Mouse (Mus musculus) liver, embryonic 15.5 days (tissue): ENCODE measurements around the gene Arhgap10. TPM values are rescaled to one million over a fixed set of nuclear protein-coding genes. Genes with fewer than 3 reads are reported as not detected.

Source experiments
- ATAC-seq: fragments of 200-750 bp; cut with Nextera tagmentation; 2 replicates; pipeline ENCODE4 v1.8.0; 2017; ENCODE audit warnings: moderate number of reproducible peaks, mild to moderate bottlenecking, moderate library complexity; ENCODE audit not compliant: insufficient read depth
- H3K27ac ChIP-seq: fragments of 300-500 bp; sonication (generic); replicated peaks from 2 replicates; pipeline ENCODE4 v1.5.1; 2015; ENCODE audit warnings: mild to moderate bottlenecking, inconsistent platforms
- H3K27me3 ChIP-seq: fragments of 300-500 bp; sonication (generic); 2 replicates; pipeline ENCODE4 v1.6.1; 2015; ENCODE audit warnings: mild to moderate bottlenecking, inconsistent platforms
- H3K36me3 ChIP-seq: fragments of 300-500 bp; sonication (generic); replicated peaks from 2 replicates; pipeline ENCODE4 v1.6.1; 2015; ENCODE audit warnings: moderate library complexity, mild to moderate bottlenecking, inconsistent platforms
- H3K4me1 ChIP-seq: fragments of 300-500 bp; sonication (generic); replicated peaks from 2 replicates; pipeline ENCODE4 v1.6.1; 2015; ENCODE audit warnings: inconsistent platforms
- H3K4me2 ChIP-seq: fragments of 300-500 bp; sonication (generic); 2 replicates; pipeline ENCODE4 v1.6.1; 2015; ENCODE audit warnings: moderate library complexity, mild to moderate bottlenecking, inconsistent platforms
- H3K4me3 ChIP-seq: fragments of 300-500 bp; sonication (generic); replicated peaks from 2 replicates; pipeline ENCODE4 v1.5.1; 2015; ENCODE audit warnings: mild to moderate bottlenecking, inconsistent platforms
- H3K9ac ChIP-seq: fragments of 300-500 bp; sonication (generic); 2 replicates; pipeline ENCODE4 v1.6.1; 2015; ENCODE audit warnings: moderate library complexity, mild to moderate bottlenecking, inconsistent platforms
- H3K9me3 ChIP-seq: fragments of 300-500 bp; sonication (generic); replicated peaks from 2 replicates; pipeline ENCODE4 v1.6.1; 2016; ENCODE audit warnings: inconsistent platforms
- WGBS: fragments of 180-500 bp; shearing (Covaris S2); methylation state at CpG from one replicate; pipeline ENCODE4 v1.1.7; 2015; ENCODE audit warnings: mixed read lengths; ENCODE audit not compliant: insufficient replicate concordance; 5-methylcytosine and 5-hydroxymethylcytosine counted together
- polyA plus RNA-seq: library from polyadenylated mRNA; unstranded; fragments of >200 nt; fragmentation: Nextera tagmentation; extraction: Ambion mirVana; gene quantifications from 2 replicates; pipeline ENCODE4 v1.2.1, GENCODE M21; 2015

Gene Arhgap10
- polyA plus RNA-seq, 1 experiment from 2014 or later = 5.8 TPM

DNA sequence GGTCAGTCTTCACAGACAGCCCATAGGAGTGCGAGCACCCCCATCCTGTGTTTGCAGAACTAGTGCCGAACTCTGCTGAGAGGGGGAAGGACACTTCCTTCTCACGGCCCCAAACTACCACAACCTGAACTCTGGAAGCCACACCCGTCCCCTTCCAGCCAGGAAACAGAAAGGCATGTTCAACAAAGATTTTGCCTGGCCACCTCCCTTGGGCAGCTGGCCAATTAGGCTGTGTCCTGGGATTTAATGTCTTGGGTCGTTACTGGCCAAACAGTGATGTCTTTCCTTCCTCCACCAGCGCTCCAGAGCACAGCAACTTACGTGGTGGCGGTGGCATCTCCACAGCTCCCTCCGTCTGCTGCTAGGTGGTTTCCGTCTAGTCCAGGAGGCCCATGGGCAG, 240.9 kb downstream of the Arhgap10 start:
- H3K4me1 ChIP-seq = no peaks in the 10 kb centered on the region
- no peak overlapping the region for H3K4me2 ChIP-seq
- no peak overlapping the region for H3K4me3 ChIP-seq
- H3K9ac ChIP-seq = no peak overlapping the region
- 43% methylated on average over 10 of the region's 10 CpGs for WGBS
- no peaks in the 10 kb centered on the region for H3K27me3 ChIP-seq
- H3K27ac ChIP-seq = no peak overlapping the region
- no peak for ATAC-seq
- H3K36me3 ChIP-seq = no peaks in the 10 kb centered on the region
- H3K9me3 ChIP-seq = no peaks in the 10 kb centered on the region

DNA sequence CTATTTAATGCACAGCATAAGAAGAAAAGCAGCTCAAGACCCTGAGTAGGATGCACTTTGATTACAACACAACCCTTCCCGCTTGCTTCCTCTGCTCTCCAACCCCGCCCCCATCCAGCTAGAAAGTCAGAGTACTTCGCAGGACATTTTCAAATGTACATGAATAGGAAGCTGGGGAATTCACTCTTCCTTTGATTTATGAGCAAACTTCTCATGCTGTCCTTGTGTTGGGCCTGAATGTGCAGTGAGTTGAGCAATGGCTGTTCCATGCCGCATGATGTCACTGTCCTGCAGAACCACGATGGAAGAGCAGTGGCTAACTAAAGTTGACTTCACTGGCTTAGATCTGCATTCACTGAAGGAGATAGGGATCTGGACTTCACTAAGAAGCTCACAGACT, 242.2 kb downstream of the Arhgap10 start:
- Histone ChIP-seq H3K27me3 (no peaks in the 10 kb centered on the region), H3K4me3 (no peak overlapping the region), H3K9me3 (no peaks in the 10 kb centered on the region), H3K9ac (no peak overlapping the region), H3K4me1 (no peaks in the 10 kb centered on the region), H3K36me3 (0 out of 2 replicates have a peak, but pooled peaks cover 8% of the 10 kb centered on the region), H3K4me2 (no peak overlapping the region), H3K27ac (no peak overlapping the region)
- no peak for ATAC-seq
- 66% methylated on average over 5 of the region's 5 CpGs for WGBS

DNA sequence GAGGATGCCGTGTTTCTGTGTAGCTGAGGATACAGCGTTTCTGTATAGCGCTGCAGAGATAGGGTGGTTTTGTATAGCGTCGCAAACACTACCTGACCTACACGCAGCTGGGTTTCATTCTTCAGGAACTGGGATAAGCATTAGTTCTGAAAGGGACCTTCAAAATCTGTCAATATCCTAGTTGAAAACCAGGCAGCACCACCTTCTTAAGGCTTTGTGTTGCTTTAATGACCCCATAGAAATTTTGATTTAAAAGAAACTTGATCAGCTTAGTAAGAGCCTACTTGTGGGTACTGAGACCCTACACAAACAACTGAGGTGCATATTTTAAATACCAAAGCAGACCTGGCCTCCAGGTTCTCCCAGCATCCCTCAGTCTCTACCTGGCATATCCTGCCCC, 245.6 kb downstream of the Arhgap10 start:
- H3K4me2 ChIP-seq = no peak overlapping the region
- no peak overlapping the region for H3K9ac ChIP-seq
- H3K27me3 ChIP-seq = no peaks in the 10 kb centered on the region
- H3K9me3 ChIP-seq = no peaks in the 10 kb centered on the region
- no peak overlapping the region for H3K27ac ChIP-seq
- 84% methylated on average over 6 of the region's 6 CpGs for WGBS
- no peak for ATAC-seq
- no peaks in the 10 kb centered on the region for H3K4me1 ChIP-seq
- H3K4me3 ChIP-seq = no peak overlapping the region
- H3K36me3 ChIP-seq = 0 out of 2 replicates have a peak, but pooled peaks cover 8% of the 10 kb centered on the region

DNA sequence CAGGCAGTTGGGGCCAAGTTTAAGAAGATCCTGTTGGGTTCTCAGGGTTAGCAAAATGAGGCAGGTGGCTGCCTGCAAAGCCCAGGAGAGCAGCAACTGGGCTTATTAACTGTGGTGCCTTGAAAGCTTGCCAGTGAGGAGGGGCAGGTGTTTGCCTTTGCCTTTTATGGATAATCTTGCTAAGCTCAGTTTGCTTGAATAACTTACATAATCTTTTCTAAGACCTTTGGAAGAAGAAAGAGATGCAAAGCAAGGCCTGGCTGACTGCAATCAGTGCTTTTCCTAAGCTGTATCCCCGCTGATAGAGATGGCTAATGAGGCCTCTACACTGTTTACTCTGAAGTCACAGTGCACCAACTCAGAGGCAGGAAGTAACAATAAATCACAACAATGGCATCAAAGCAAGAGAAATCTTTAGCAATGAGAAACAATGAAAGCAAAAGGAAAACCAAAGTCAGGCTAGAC, 249.8 kb downstream of the Arhgap10 start:
- no peak for ATAC-seq

DNA sequence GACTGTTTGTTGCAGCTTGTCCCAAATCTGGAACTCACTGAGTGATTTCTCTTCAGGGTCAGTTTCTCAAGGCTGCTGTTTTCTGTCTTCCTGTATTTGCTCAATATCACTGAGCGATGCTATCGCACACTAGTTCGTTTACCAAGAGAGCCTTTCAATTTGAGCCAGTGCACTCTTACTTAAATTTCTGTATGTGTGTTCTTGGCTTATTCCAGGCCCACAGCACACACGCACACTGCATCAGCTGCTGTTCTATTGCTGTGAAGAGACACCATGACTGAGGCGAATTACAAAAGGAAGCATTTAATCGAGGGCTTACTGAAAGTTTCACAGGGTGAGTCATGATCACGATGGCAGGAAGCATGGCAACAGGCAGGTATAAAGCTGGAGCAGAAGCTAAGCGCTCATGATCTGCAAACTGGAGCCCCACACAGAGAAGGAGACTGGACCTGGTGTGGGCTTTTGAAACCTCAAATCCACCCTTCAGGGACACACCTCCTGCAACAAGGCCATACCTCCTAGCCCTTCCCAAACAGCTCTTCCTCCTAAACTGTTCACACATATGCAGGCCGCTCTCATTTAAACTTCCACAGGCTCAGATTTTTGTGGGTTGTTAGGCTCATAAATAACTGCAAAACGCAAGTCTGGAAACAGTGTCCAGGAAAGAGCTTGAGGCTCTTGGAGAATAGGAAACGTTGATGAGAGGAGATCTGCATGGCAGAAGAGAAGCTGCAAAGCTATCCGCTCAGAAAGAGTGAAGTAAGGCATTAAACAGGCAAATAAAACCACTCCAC, 255.3 kb downstream of the Arhgap10 start:
- H3K27ac ChIP-seq = no peak overlapping the region
- ATAC-seq = no peak

More for the DNA sequence above, 249.8 kb downstream of the Arhgap10 start:
- Histone ChIP-seq H3K9me3 (no peaks in the 10 kb centered on the region), H3K4me3 (no peak overlapping the region), H3K4me2 (no peak overlapping the region), H3K27ac (no peak overlapping the region), H3K4me1 (no peaks in the 10 kb centered on the region), H3K9ac (no peak overlapping the region), H3K27me3 (no peaks in the 10 kb centered on the region), H3K36me3 (0 out of 2 replicates have a peak, but pooled peaks cover 8% of the 10 kb centered on the region)
- 59% methylated on average over 1 of the region's 1 CpGs for WGBS

DNA sequence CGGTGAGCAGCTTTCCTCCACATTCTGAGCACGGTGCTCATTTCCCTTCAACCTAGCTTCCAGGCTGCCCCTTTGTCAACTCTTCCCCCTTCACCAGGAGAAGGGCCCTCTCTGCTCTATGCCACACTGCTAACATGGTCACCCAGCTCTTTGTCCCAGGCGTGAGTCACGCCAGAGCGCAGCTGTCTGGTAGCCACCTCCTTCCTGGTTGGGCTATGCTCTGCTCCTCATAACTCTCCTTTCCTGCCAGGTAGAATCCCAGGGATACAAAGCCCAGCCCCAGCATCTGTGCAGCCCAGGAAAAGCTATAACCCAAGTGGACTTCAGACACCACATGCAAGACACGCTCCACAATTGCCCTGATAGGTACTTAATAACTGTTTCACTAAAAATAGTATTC, 256.5 kb downstream of the Arhgap10 start:
- Histone ChIP-seq H3K4me2 (no peak overlapping the region), H3K27ac (no peak overlapping the region), H3K4me3 (no peak overlapping the region), H3K9me3 (no peaks in the 10 kb centered on the region), H3K36me3 (0 out of 2 replicates have a peak, but pooled peaks cover 11% of the 10 kb centered on the region), H3K4me1 (no peaks in the 10 kb centered on the region), H3K27me3 (no peaks in the 10 kb centered on the region), H3K9ac (no peak overlapping the region)
- 65% methylated on average over 6 of the region's 6 CpGs for WGBS
- no peak for ATAC-seq

More for the DNA sequence above, 255.3 kb downstream of the Arhgap10 start:
- no peaks in the 10 kb centered on the region for H3K27me3 ChIP-seq
- no peak overlapping the region for H3K4me2 ChIP-seq
- H3K4me1 ChIP-seq = no peaks in the 10 kb centered on the region
- WGBS = 63% methylated on average over 12 of the region's 12 CpGs
- 0 out of 2 replicates have a peak, but pooled peaks cover 6% of the 10 kb centered on the region for H3K36me3 ChIP-seq
- H3K9me3 ChIP-seq = no peaks in the 10 kb centered on the region
- no peak overlapping the region for H3K4me3 ChIP-seq
- H3K9ac ChIP-seq = no peak overlapping the region

DNA sequence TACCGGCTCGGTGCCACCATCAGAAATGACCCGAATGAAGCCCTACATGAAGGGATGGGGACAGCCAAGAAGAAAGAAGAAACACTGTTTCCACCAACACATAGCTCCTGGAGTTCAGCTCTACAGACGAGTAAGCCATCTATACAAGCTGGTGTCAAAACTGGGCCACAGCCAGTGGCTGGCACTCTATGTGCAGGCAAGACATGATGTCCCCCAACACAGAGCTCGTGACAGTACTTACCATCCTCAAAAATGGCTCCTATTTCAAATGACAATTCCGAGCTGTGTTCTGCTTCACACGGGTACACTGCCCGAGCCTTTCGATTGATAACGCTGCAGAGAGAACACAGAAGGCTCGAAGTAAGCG, 260.7 kb downstream of the Arhgap10 start:
- Histone ChIP-seq H3K9me3 (no peaks in the 10 kb centered on the region), H3K36me3 (0 out of 2 replicates have a peak, but pooled peaks cover 11% of the 10 kb centered on the region), H3K27me3 (no peaks in the 10 kb centered on the region), H3K4me3 (no peak overlapping the region), H3K9ac (no peak overlapping the region), H3K4me2 (no peak overlapping the region), H3K27ac (no peak overlapping the region), H3K4me1 (no peaks in the 10 kb centered on the region)
- no peak for ATAC-seq
- 79% methylated on average over 12 of the region's 12 CpGs for WGBS

DNA sequence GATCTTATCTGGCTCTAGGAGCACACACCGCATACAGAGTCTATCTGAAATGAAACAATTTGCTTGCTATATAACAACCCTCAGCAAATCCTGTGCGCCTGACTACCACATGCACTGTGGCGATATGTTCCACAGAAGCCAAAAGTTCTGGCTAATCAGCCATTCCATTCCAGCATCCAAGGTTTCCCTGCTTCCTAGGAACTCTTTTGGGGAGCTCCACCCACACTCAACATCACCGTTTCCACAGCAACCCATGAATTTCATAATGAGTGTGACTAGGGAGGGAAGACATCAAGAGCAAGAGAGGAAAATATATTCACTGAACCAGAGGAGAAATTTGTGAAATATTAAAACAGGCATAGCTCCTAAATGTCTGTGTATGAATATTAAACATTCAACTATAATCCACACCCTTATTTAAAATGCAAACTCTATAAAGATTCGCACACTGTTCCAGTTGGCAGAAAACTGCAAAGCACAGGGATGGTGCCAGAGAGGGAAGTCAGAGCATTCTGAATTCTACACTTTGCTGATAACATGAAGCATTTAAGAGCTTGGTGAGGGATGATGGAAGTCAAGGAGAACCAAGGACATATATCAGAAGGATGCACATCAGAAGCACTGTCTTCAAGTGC, 261.2 kb downstream of the Arhgap10 start:
- 77% methylated on average over 5 of the region's 5 CpGs for WGBS
- Histone ChIP-seq H3K9ac (no peak overlapping the region), H3K4me1 (no peaks in the 10 kb centered on the region), H3K4me3 (no peak overlapping the region), H3K27me3 (no peaks in the 10 kb centered on the region), H3K27ac (no peak overlapping the region), H3K36me3 (0 out of 2 replicates have a peak, but pooled peaks cover 11% of the 10 kb centered on the region), H3K4me2 (no peak overlapping the region), H3K9me3 (no peaks in the 10 kb centered on the region)
- ATAC-seq = no peak

DNA sequence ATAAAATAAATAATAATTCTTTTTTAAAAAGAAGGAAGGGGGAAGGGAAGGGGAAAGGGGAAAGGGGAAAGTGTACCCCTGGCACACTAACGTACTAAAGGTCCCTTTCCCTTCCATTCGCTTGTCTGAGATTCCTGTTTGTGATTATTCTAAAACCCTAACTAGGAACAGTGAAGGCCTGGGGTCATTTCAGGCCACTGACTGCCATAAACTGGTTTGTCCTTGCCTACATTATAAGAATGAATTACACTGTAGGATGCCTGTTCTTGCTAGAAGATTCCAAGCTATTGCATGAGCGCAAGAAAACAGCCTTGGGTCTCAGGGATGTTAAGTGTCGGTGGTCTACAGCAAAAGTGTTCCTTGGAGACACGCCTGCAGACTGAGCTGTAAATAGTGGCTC, 263.3 kb downstream of the Arhgap10 start:
- no peak overlapping the region for H3K27ac ChIP-seq
- 0 out of 2 replicates have a peak, but pooled peaks cover 11% of the 10 kb centered on the region for H3K36me3 ChIP-seq
- 68% methylated on average over 5 of the region's 5 CpGs for WGBS
- H3K4me3 ChIP-seq = no peak overlapping the region
- no peak for ATAC-seq
- no peak overlapping the region for H3K4me2 ChIP-seq
- H3K9ac ChIP-seq = no peak overlapping the region
- H3K4me1 ChIP-seq = no peaks in the 10 kb centered on the region
- no peaks in the 10 kb centered on the region for H3K9me3 ChIP-seq
- no peaks in the 10 kb centered on the region for H3K27me3 ChIP-seq

DNA sequence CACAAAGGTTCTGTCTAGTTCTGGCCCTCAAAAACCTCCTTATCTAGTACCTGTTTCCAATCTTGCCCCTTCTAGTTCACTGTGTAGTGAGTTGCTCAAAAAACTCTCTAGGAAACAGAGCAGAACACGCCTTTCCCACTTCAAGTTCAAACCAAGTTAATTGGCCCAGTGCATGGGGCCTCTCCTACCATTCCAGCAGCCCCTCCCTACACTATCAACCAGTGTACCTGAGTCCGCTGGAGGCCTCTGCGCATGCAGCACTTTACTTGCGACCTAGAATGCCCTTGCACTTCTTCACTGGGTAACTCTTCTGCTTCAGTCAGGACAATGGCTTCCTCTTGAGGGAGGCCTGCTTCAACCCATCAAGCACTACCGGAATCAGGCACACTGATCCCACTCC, 266.6 kb downstream of the Arhgap10 start:
- Histone ChIP-seq H3K27me3 (no peaks in the 10 kb centered on the region), H3K27ac (no peak overlapping the region), H3K9me3 (no peaks in the 10 kb centered on the region), H3K4me1 (no peaks in the 10 kb centered on the region), H3K4me2 (no peak overlapping the region), H3K9ac (no peak overlapping the region), H3K36me3 (peaks cover 4% of the 10 kb centered on the region; the same call in 1 of the 2 replicates), H3K4me3 (no peak overlapping the region)
- WGBS = 71% methylated on average over 5 of the region's 5 CpGs
- ATAC-seq = no peak

DNA sequence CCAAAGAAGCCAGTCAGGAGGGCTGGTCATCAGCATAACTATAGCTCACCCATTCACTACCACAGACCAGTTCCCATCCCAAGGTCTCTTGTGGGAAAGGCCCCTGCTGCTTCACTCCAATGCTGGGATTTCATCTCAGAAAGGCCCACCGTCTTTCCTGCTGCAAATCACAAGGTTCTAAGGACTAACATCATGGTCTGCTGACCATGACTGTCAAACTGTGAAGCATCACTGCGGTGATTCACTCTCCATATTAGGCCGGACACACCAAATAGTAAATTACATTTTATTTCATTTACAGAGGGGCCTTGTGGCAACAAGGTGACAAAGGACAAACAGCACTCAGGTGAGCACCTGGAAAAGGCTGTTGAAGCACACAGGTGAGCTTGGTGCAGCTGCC, 267.7 kb downstream of the Arhgap10 start:
- Histone ChIP-seq H3K4me1 (no peaks in the 10 kb centered on the region), H3K36me3 (peaks cover 4% of the 10 kb centered on the region; the same call in 1 of the 2 replicates), H3K9ac (no peak overlapping the region), H3K4me3 (no peak overlapping the region), H3K4me2 (no peak overlapping the region), H3K9me3 (no peaks in the 10 kb centered on the region), H3K27ac (no peak overlapping the region), H3K27me3 (no peaks in the 10 kb centered on the region)
- 83% methylated on average over 3 of the region's 3 CpGs for WGBS
- ATAC-seq = no peak
